Mouse (Mus musculus): ENCODE measurements around the gene Slc9b1. TPM values are rescaled to one million over a fixed set of nuclear protein-coding genes. Genes with fewer than 3 reads are reported as not detected.

Gene Slc9b1
- polyA plus RNA-seq, 1 experiment from 2014 or later, result 0.17 TPM

- no peaks in the 10 kb centered on the region for H3K27me3 ChIP-seq (ENCODE audit: control insufficient read depth, insufficient read depth, low read length)
- no peaks in the 10 kb centered on the region for H3K9me3 ChIP-seq (ENCODE audit: control insufficient read depth, low read length)
- H3K4me2 ChIP-seq (ENCODE audit: low read depth), result no peak overlapping the region
- no peak overlapping the region for H3K9ac ChIP-seq (ENCODE audit: low read length)
- no peaks in the 10 kb centered on the region for H3K36me3 ChIP-seq (ENCODE audit: control insufficient read depth, insufficient read depth, low read length)
- H3K27ac ChIP-seq (ENCODE audit: low read depth, low read length), result no peak overlapping the region
- DNase-seq (ENCODE audit: low spot score) (no peak), ATAC-seq (ENCODE audit: insufficient read depth, low FRiP score, low TSS enrichment) (no peak)
- H3K4me1 ChIP-seq (ENCODE audit: control insufficient read depth, insufficient read depth, low read length), result no peaks in the 10 kb centered on the region
- H3K4me3 ChIP-seq (ENCODE audit: low read depth, low read length), result no peak overlapping the region
Measured at GRCm38 (mm10) chr3:135349022-135349421, 1.2 kb downstream of the Slc9b1 start.

- Histone ChIP-seq H3K9me3 (ENCODE audit: control insufficient read depth, low read length) (no peaks in the 10 kb centered on the region), H3K4me2 (ENCODE audit: low read depth) (no peak overlapping the region), H3K36me3 (ENCODE audit: control insufficient read depth, insufficient read depth, low read length) (no peaks in the 10 kb centered on the region), H3K4me3 (ENCODE audit: low read depth, low read length) (no peak overlapping the region), H3K27me3 (ENCODE audit: control insufficient read depth, insufficient read depth, low read length) (no peaks in the 10 kb centered on the region), H3K9ac (ENCODE audit: low read length) (no peak overlapping the region), H3K4me1 (ENCODE audit: control insufficient read depth, insufficient read depth, low read length) (no peaks in the 10 kb centered on the region), H3K27ac (ENCODE audit: low read depth, low read length) (no peak overlapping the region)
- DNase-seq (ENCODE audit: low spot score) (no peak), ATAC-seq (ENCODE audit: insufficient read depth, low FRiP score, low TSS enrichment) (no peak)
- WGBS, result 94% methylated on average over 3 of the region's 3 CpGs
Measured at GRCm38 (mm10) chr3:135351857-135352256, 4.0 kb downstream of the Slc9b1 start.

- no peak for DNase-seq (ENCODE audit: low spot score)
- H3K4me2 ChIP-seq (ENCODE audit: low read depth), result no peak overlapping the region
- H3K27me3 ChIP-seq (ENCODE audit: control insufficient read depth, insufficient read depth, low read length), result no peaks in the 10 kb centered on the region
- H3K4me1 ChIP-seq (ENCODE audit: control insufficient read depth, insufficient read depth, low read length), result no peaks in the 10 kb centered on the region
- 93% methylated on average over 4 of the region's 4 CpGs for WGBS
- no peaks in the 10 kb centered on the region for H3K36me3 ChIP-seq (ENCODE audit: control insufficient read depth, insufficient read depth, low read length)
- no peak for ATAC-seq (ENCODE audit: insufficient read depth, low FRiP score, low TSS enrichment)
- H3K9me3 ChIP-seq (ENCODE audit: control insufficient read depth, low read length), result no peaks in the 10 kb centered on the region
- no peak overlapping the region for H3K4me3 ChIP-seq (ENCODE audit: low read depth, low read length)
- no peak overlapping the region for H3K27ac ChIP-seq (ENCODE audit: low read depth, low read length)
- no peak overlapping the region for H3K9ac ChIP-seq (ENCODE audit: low read length)
Measured at GRCm38 (mm10) chr3:135357394-135357793, 9.6 kb downstream of the Slc9b1 start.

- Histone ChIP-seq H3K4me2 (ENCODE audit: low read depth) (no peak overlapping the region), H3K4me3 (ENCODE audit: low read depth, low read length) (no peak overlapping the region)
Measured at GRCm38 (mm10) chr3:135375836-135376235, 28.0 kb downstream of the Slc9b1 start.

GRCm38 (mm10) chr3:135377445-135377844 is 29.6 kb downstream of the Slc9b1 start:
- 84% methylated on average over 10 of the region's 10 CpGs for WGBS
- H3K9me3 ChIP-seq (ENCODE audit: control insufficient read depth, low read length), result no peaks in the 10 kb centered on the region
- no peaks in the 10 kb centered on the region for H3K36me3 ChIP-seq (ENCODE audit: control insufficient read depth, insufficient read depth, low read length)
- H3K27me3 ChIP-seq (ENCODE audit: control insufficient read depth, insufficient read depth, low read length), result no peaks in the 10 kb centered on the region
- no peak overlapping the region for H3K4me2 ChIP-seq (ENCODE audit: low read depth)
- no peak for DNase-seq (ENCODE audit: low spot score)
- H3K9ac ChIP-seq (ENCODE audit: low read length), result no peak overlapping the region
- no peak overlapping the region for H3K27ac ChIP-seq (ENCODE audit: low read depth, low read length)
- no peak overlapping the region for H3K4me3 ChIP-seq (ENCODE audit: low read depth, low read length)
- no peak for ATAC-seq (ENCODE audit: insufficient read depth, low FRiP score, low TSS enrichment)
- no peaks in the 10 kb centered on the region for H3K4me1 ChIP-seq (ENCODE audit: control insufficient read depth, insufficient read depth, low read length)

More at GRCm38 (mm10) chr3:135375836-135376235, 28.0 kb downstream of the Slc9b1 start:
- ATAC-seq (ENCODE audit: insufficient read depth, low FRiP score, low TSS enrichment) (no peak), DNase-seq (ENCODE audit: low spot score) (no peak)
- WGBS, result 82% methylated on average over 3 of the region's 3 CpGs
- Histone ChIP-seq H3K36me3 (ENCODE audit: control insufficient read depth, insufficient read depth, low read length) (no peaks in the 10 kb centered on the region), H3K27ac (ENCODE audit: low read depth, low read length) (no peak overlapping the region), H3K27me3 (ENCODE audit: control insufficient read depth, insufficient read depth, low read length) (no peaks in the 10 kb centered on the region), H3K9me3 (ENCODE audit: control insufficient read depth, low read length) (no peaks in the 10 kb centered on the region), H3K4me1 (ENCODE audit: control insufficient read depth, insufficient read depth, low read length) (no peaks in the 10 kb centered on the region), H3K9ac (ENCODE audit: low read length) (no peak overlapping the region)

- no peak for DNase-seq (ENCODE audit: low spot score)
- no peak overlapping the region for H3K9ac ChIP-seq (ENCODE audit: low read length)
- ATAC-seq (ENCODE audit: insufficient read depth, low FRiP score, low TSS enrichment), result no peak
- H3K9me3 ChIP-seq (ENCODE audit: control insufficient read depth, low read length), result no peaks in the 10 kb centered on the region
- no peaks in the 10 kb centered on the region for H3K4me1 ChIP-seq (ENCODE audit: control insufficient read depth, insufficient read depth, low read length)
- H3K27ac ChIP-seq (ENCODE audit: low read depth, low read length), result no peak overlapping the region
- H3K36me3 ChIP-seq (ENCODE audit: control insufficient read depth, insufficient read depth, low read length), result no peaks in the 10 kb centered on the region
- H3K27me3 ChIP-seq (ENCODE audit: control insufficient read depth, insufficient read depth, low read length), result no peaks in the 10 kb centered on the region
- no peak overlapping the region for H3K4me3 ChIP-seq (ENCODE audit: low read depth, low read length)
- no peak overlapping the region for H3K4me2 ChIP-seq (ENCODE audit: low read depth)
- 86% methylated on average over 4 of the region's 4 CpGs for whole genome bisulfite sequencing
Measured at GRCm38 (mm10) chr3:135379868-135380267, 32.0 kb downstream of the Slc9b1 start.

- H3K36me3 ChIP-seq (ENCODE audit: control insufficient read depth, insufficient read depth, low read length), result no peaks in the 10 kb centered on the region
- ATAC-seq (ENCODE audit: insufficient read depth, low FRiP score, low TSS enrichment) (no peak), DNase-seq (ENCODE audit: low spot score) (no peak)
- no peaks in the 10 kb centered on the region for H3K9me3 ChIP-seq (ENCODE audit: control insufficient read depth, low read length)
- H3K27me3 ChIP-seq (ENCODE audit: control insufficient read depth, insufficient read depth, low read length), result no peaks in the 10 kb centered on the region
- 0 out of 2 replicates have a peak, but pooled peaks cover 2% of the 10 kb centered on the region for H3K4me1 ChIP-seq (ENCODE audit: control insufficient read depth, insufficient read depth, low read length)
- no peak overlapping the region for H3K4me2 ChIP-seq (ENCODE audit: low read depth)
- no peak overlapping the region for H3K4me3 ChIP-seq (ENCODE audit: low read depth, low read length)
- no peak overlapping the region for H3K9ac ChIP-seq (ENCODE audit: low read length)
- 85% methylated on average over 6 of the region's 6 CpGs for WGBS
- H3K27ac ChIP-seq (ENCODE audit: low read depth, low read length), result no peak overlapping the region
Measured at GRCm38 (mm10) chr3:135393186-135393585, 45.4 kb downstream of the Slc9b1 start.

- Histone ChIP-seq H3K36me3 (ENCODE audit: control insufficient read depth, insufficient read depth, low read length) (no peaks in the 10 kb centered on the region), H3K27ac (ENCODE audit: low read depth, low read length) (no peak overlapping the region), H3K4me3 (ENCODE audit: low read depth, low read length) (no peak overlapping the region), H3K9ac (ENCODE audit: low read length) (no peak overlapping the region), H3K9me3 (ENCODE audit: control insufficient read depth, low read length) (no peaks in the 10 kb centered on the region), H3K4me1 (ENCODE audit: control insufficient read depth, insufficient read depth, low read length) (0 out of 2 replicates have a peak, but pooled peaks cover 2% of the 10 kb centered on the region), H3K4me2 (ENCODE audit: low read depth) (no peak overlapping the region), H3K27me3 (ENCODE audit: control insufficient read depth, insufficient read depth, low read length) (no peaks in the 10 kb centered on the region)
- ATAC-seq (ENCODE audit: insufficient read depth, low FRiP score, low TSS enrichment) (no peak), DNase-seq (ENCODE audit: low spot score) (no peak)
- WGBS, result 89% methylated on average over 5 of the region's 5 CpGs
Measured at GRCm38 (mm10) chr3:135395085-135395484, 47.3 kb downstream of the Slc9b1 start.

- Histone ChIP-seq H3K27me3 (ENCODE audit: control insufficient read depth, insufficient read depth, low read length) (no peaks in the 10 kb centered on the region), H3K9me3 (ENCODE audit: control insufficient read depth, low read length) (no peaks in the 10 kb centered on the region), H3K4me1 (ENCODE audit: control insufficient read depth, insufficient read depth, low read length) (0 out of 2 replicates have a peak, but pooled peaks cover 2% of the 10 kb centered on the region), H3K4me2 (ENCODE audit: low read depth) (no peak overlapping the region), H3K9ac (ENCODE audit: low read length) (no peak overlapping the region), H3K27ac (ENCODE audit: low read depth, low read length) (no peak overlapping the region), H3K36me3 (ENCODE audit: control insufficient read depth, insufficient read depth, low read length) (no peaks in the 10 kb centered on the region), H3K4me3 (ENCODE audit: low read depth, low read length) (no peak overlapping the region)
- DNase-seq (ENCODE audit: low spot score) (no peak), ATAC-seq (ENCODE audit: insufficient read depth, low FRiP score, low TSS enrichment) (no peak)
- WGBS, result 47% methylated on average over 6 of the region's 6 CpGs
Measured at GRCm38 (mm10) chr3:135396081-135396480, 48.3 kb downstream of the Slc9b1 start.

All from neural tube, embryonic 11.5 days (tissue).